Mouse (Mus musculus): ENCODE measurements around the gene Aunip. TPM values are rescaled to one million over a fixed set of nuclear protein-coding genes. Genes with fewer than 3 reads are reported as not detected.

Gene Aunip
- polyA plus RNA-seq, 1 experiment from 2014 or later, result 8.1 TPM

DNA sequence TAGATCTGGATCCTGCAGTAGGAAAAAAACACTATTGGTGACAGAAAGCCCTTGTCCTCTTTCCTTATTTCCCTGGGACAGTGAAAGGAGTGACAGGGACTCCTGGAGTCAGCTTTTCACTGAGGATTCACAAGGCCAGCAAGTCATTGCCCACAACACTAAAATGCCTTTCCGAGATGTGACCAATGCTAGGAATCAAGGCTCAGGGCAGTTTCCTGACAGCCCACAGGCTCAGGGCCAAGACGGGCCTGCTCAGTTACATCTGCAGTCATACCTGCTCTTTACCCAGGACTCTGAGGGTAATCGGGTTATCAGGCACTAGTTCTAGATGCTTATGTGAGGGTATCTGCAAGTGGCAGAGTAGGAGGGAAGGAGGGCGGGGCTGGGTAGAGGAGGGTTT is 12.6 kb downstream of the Aunip start:
- H3K4me1 ChIP-seq, result no peaks in the 10 kb centered on the region
- H3K4me3 ChIP-seq, result no peak overlapping the region
- peaks cover 49% of the 10 kb centered on the region for H3K36me3 ChIP-seq
- ATAC-seq (ENCODE audit: low FRiP score, low read depth), result no peak
- H3K9ac ChIP-seq, result no peak overlapping the region
- 88% methylated on average over 4 of the region's 4 CpGs for WGBS
- no peak overlapping the region for H3K27ac ChIP-seq
- no peaks in the 10 kb centered on the region for H3K9me3 ChIP-seq
- H3K4me2 ChIP-seq (replicated peaks), result no peak overlapping the region
- no peaks in the 10 kb centered on the region for H3K27me3 ChIP-seq (replicated peaks)

DNA sequence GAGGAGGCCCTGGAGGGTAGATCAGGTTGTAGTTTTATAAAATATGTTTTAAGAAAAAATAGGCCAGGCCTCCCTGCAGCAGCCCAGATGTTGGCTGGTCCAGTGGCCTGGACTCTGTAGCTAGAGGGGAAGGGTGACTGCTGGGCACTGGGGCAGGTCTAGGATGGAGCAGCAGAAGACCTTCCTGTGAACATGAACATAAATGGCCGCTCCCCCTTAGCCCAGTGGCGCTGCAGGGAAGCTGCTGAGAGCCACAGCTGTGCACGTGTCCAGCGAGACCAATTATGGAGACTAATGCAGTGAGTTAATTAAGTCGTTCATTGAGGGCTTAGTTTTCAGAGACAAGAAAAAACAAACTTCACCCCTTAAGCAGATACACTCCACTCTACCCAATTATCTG is 15.0 kb downstream of the Aunip start:
- H3K4me3 ChIP-seq, result no peak overlapping the region
- no peak overlapping the region for H3K9ac ChIP-seq
- no peak overlapping the region for H3K4me2 ChIP-seq (replicated peaks)
- H3K4me1 ChIP-seq, result no peaks in the 10 kb centered on the region
- 69% methylated on average over 5 of the region's 5 CpGs for WGBS
- no peaks in the 10 kb centered on the region for H3K9me3 ChIP-seq
- ATAC-seq (ENCODE audit: low FRiP score, low read depth), result no peak
- H3K36me3 ChIP-seq, result peaks cover 68% of the 10 kb centered on the region
- H3K27me3 ChIP-seq (replicated peaks), result no peaks in the 10 kb centered on the region
- H3K27ac ChIP-seq, result no peak overlapping the region

DNA sequence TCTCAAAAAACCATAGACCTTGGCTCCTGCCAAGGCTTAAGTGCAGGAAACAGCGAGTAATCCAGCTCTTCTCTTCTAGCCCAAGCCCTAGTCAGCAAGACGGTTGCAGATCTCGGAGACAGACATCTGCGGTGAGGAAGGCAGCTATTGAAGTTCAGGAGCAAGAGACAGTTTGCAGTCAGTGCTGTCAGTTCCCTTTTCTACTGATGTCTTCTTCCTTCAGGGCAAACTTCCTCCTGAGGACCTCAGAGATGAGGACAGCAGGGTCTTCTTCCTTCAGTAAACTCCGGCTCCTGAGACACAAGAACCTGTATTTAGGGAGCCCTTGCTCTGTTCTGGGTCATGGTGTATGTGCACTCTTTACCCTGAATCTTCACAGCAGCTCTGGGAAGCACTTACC is 15.4 kb downstream of the Aunip start:
- Histone ChIP-seq H3K4me2 (replicated peaks) (no peak overlapping the region), H3K9ac (no peak overlapping the region), H3K36me3 (peaks cover 68% of the 10 kb centered on the region), H3K27me3 (replicated peaks) (no peaks in the 10 kb centered on the region), H3K9me3 (no peaks in the 10 kb centered on the region), H3K4me3 (no peak overlapping the region), H3K27ac (no peak overlapping the region), H3K4me1 (no peaks in the 10 kb centered on the region)
- ATAC-seq (ENCODE audit: low FRiP score, low read depth), result no peak
- 89% methylated on average over 5 of the region's 5 CpGs for WGBS

GRCm38 (mm10) chr4:134532928-134533327 is 22.1 kb downstream of the Aunip start:
- Histone ChIP-seq H3K4me1 (peaks cover 20% of the 10 kb centered on the region), H3K4me2 (replicated peaks) (no peak overlapping the region)
- WGBS, result 86% methylated on average over 4 of the region's 4 CpGs

GRCm38 (mm10) chr4:134533421-134533820 is 22.6 kb downstream of the Aunip start:
- WGBS, result 85% methylated on average over 4 of the region's 4 CpGs
- H3K4me3 ChIP-seq, result no peak overlapping the region

More at GRCm38 (mm10) chr4:134532928-134533327, 22.1 kb downstream of the Aunip start:
- no peak overlapping the region for H3K9ac ChIP-seq
- no peak overlapping the region for H3K4me3 ChIP-seq
- no peaks in the 10 kb centered on the region for H3K27me3 ChIP-seq (replicated peaks)
- H3K27ac ChIP-seq, result no peak overlapping the region
- ATAC-seq (ENCODE audit: low FRiP score, low read depth), result no peak
- H3K36me3 ChIP-seq, result peaks cover 34% of the 10 kb centered on the region
- no peaks in the 10 kb centered on the region for H3K9me3 ChIP-seq

GRCm38 (mm10) chr4:134534124-134534886 is 23.5 kb downstream of the Aunip start:
- H3K4me2 ChIP-seq (replicated peaks), result peak overlapping the region; percentile 94
- peaks cover 33% of the 10 kb centered on the region for H3K36me3 ChIP-seq
- peaks cover 20% of the 10 kb centered on the region for H3K4me1 ChIP-seq
- H3K9me3 ChIP-seq, result no peaks in the 10 kb centered on the region
- peak overlapping the region; percentile 90 for H3K4me3 ChIP-seq
- H3K9ac ChIP-seq, result peak overlapping the region; percentile 84
- WGBS, result under 1% methylated on average over 57 of the region's 57 CpGs
- H3K27me3 ChIP-seq (replicated peaks), result no peaks in the 10 kb centered on the region
- peak; percentile 54; the same call in 1 of the 2 replicates for ATAC-seq (ENCODE audit: low FRiP score, low read depth)
- H3K27ac ChIP-seq, result peak overlapping the region; percentile 65

More at GRCm38 (mm10) chr4:134533421-134533820, 22.6 kb downstream of the Aunip start:
- Histone ChIP-seq H3K36me3 (peaks cover 33% of the 10 kb centered on the region), H3K9me3 (no peaks in the 10 kb centered on the region), H3K27me3 (replicated peaks) (no peaks in the 10 kb centered on the region), H3K4me2 (replicated peaks) (peak overlapping the region; percentile 94), H3K4me1 (peaks cover 20% of the 10 kb centered on the region), H3K27ac (no peak overlapping the region), H3K9ac (no peak overlapping the region)
- no peak for ATAC-seq (ENCODE audit: low FRiP score, low read depth)

- ATAC-seq (ENCODE audit: low FRiP score, low read depth), result peak; percentile 97
These were observed 24.4 kb downstream of the Aunip start, which contains the start of gene Mtfr1l for GRCm38 (mm10) chr4:134534932-134535786. Mtfr1l (minus strand) TSS chr4:134535387.

DNA sequence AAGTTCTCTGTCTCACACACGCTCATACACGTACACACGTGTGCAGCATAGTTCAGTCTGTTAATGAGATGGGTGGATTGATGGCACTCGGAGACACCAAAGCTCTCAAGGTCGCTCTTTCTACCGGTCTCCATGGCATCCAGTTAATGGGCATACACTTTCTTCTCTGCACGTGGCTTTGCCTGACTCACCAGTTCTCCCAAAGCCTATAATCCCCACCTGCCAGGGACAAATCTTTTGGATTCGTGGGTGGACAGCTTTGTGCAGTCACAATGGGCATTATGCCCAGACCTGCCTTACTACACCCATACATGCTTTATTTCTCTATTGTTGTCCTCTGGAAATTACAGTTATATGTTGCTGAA is 25.0 kb downstream of the Aunip start:
- ATAC-seq (ENCODE audit: low FRiP score, low read depth), result peak; percentile 34
- peaks cover 31% of the 10 kb centered on the region for H3K36me3 ChIP-seq
- no peaks in the 10 kb centered on the region for H3K27me3 ChIP-seq (replicated peaks)
- no peaks in the 10 kb centered on the region for H3K9me3 ChIP-seq
- peak overlapping the region; percentile 90 for H3K4me3 ChIP-seq
- peak overlapping the region; percentile 94 for H3K4me2 ChIP-seq (replicated peaks)
- 11% methylated on average over 8 of the region's 8 CpGs for WGBS
- H3K27ac ChIP-seq, result no peak overlapping the region
- peaks cover 20% of the 10 kb centered on the region for H3K4me1 ChIP-seq
- H3K9ac ChIP-seq, result peak overlapping the region; percentile 44

More at GRCm38 (mm10) chr4:134534932-134535786, 24.4 kb downstream of the Aunip start, which contains the start of gene Mtfr1l:
- peak within 1 kb of the TSS; percentile 65 for H3K27ac ChIP-seq
- H3K36me3 ChIP-seq, result peaks cover 31% of the 10 kb centered on the region
- H3K9ac ChIP-seq, result peak within 1 kb of the TSS; percentile 84
- H3K4me1 ChIP-seq, result peaks cover 20% of the 10 kb centered on the region
- WGBS, result under 1% methylated on average over 71 of the region's 71 CpGs
- peak within 1 kb of the TSS; percentile 90 for H3K4me3 ChIP-seq
- peak within 1 kb of the TSS; percentile 94 for H3K4me2 ChIP-seq (replicated peaks)
- H3K9me3 ChIP-seq, result no peaks in the 10 kb centered on the region
- H3K27me3 ChIP-seq (replicated peaks), result no peaks in the 10 kb centered on the region

GRCm38 (mm10) chr4:134538997-134539580 is 28.3 kb downstream of the Aunip start:
- H3K36me3 ChIP-seq, result peaks cover 51% of the 10 kb centered on the region

DNA sequence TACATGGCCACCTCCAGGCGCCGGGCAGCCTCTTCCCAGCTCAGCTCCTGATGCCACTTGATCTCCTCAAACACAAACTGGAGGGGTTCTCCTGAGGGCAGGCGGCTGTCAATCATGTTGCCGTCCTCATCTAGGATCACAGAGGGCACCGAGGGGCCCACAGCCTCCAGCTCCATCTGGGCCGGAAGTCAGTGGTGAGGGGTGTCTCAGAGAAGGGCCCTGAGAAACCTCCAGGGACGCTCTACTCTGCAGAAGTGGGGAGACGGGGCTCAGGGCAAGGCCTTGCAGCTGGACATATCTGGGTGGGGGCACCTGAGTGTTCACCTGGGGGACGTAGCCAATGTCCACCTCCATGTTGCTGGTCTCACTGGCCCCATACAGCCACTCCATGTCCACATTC is 31.9 kb downstream of the Aunip start:
- no peaks in the 10 kb centered on the region for H3K9me3 ChIP-seq
- no peaks in the 10 kb centered on the region; the same call in 1 of the 2 replicates for H3K27me3 ChIP-seq (replicated peaks)
- H3K36me3 ChIP-seq, result peaks cover 86% of the 10 kb centered on the region
- no peak overlapping the region for H3K9ac ChIP-seq
- no peak overlapping the region for H3K4me2 ChIP-seq (replicated peaks)
- no peak overlapping the region for H3K27ac ChIP-seq
- peaks cover 10% of the 10 kb centered on the region for H3K4me1 ChIP-seq
- WGBS, result 94% methylated on average over 9 of the region's 9 CpGs
- H3K4me3 ChIP-seq, result no peak overlapping the region
- no peak for ATAC-seq (ENCODE audit: low FRiP score, low read depth)

More at GRCm38 (mm10) chr4:134538997-134539580, 28.3 kb downstream of the Aunip start:
- WGBS, result 91% methylated on average over 10 of the region's 10 CpGs
- ATAC-seq (ENCODE audit: low FRiP score, low read depth), result no peak
- no peak overlapping the region; the same call in 1 of the 2 replicates for H3K27ac ChIP-seq
- no peaks in the 10 kb centered on the region for H3K9me3 ChIP-seq
- peaks cover 12% of the 10 kb centered on the region for H3K4me1 ChIP-seq
- no peak overlapping the region for H3K9ac ChIP-seq
- H3K4me2 ChIP-seq (replicated peaks), result no peak overlapping the region
- no peak overlapping the region for H3K4me3 ChIP-seq
- H3K27me3 ChIP-seq (replicated peaks), result no peaks in the 10 kb centered on the region; the same call in 1 of the 2 replicates

DNA sequence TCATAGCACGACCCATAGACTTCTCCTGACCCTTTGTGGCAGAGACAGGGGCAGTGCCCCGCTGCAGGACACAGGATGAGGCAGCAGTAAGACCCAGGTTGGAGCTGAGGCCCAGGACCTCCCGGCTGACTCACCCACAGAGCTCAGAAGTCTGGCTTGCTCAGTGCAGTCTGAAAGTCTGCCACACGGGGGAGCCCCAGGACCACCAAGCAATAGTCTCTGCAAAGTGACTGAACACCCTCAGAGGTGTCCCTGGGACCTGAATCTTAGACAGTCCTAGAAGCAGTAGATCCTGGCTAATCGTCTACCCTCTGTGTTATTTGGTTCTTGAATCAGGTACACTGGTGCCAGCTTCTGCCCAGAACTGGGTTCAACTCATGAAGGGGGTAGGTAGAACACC is 32.5 kb downstream of the Aunip start:
- peak; percentile 48; the same call in 1 of the 2 replicates for ATAC-seq (ENCODE audit: low FRiP score, low read depth)
- H3K9ac ChIP-seq, result no peak overlapping the region
- no peak overlapping the region for H3K4me2 ChIP-seq (replicated peaks)

More for the DNA sequence above, 32.5 kb downstream of the Aunip start:
- H3K36me3 ChIP-seq, result peaks cover 90% of the 10 kb centered on the region
- peaks cover 12% of the 10 kb centered on the region for H3K4me1 ChIP-seq
- no peaks in the 10 kb centered on the region; the same call in 1 of the 2 replicates for H3K27me3 ChIP-seq (replicated peaks)
- WGBS, result 16% methylated on average over 5 of the region's 5 CpGs
- no peak overlapping the region for H3K4me3 ChIP-seq
- no peaks in the 10 kb centered on the region for H3K9me3 ChIP-seq
- no peak overlapping the region for H3K27ac ChIP-seq
